Mouse (Mus musculus) testis, adult 2 months (tissue): ENCODE measurements around the gene Gm4952.

Source experiments
- CTCF ChIP-seq: fragments of 200-500 bp; IDR thresholded peaks from 2 replicates; pipeline ENCODE4 v1.5.1; 2012; ENCODE audit warnings: low read depth, mild to moderate bottlenecking, inconsistent platforms, low read length, moderate library complexity; ENCODE audit not compliant: control insufficient read depth, insufficient read depth, insufficient replicate concordance
- POLR2A ChIP-seq: fragments of 200-500 bp; IDR thresholded peaks from 2 replicates; pipeline ENCODE4 v1.6.1; 2012; ENCODE audit warnings: low read depth, mild to moderate bottlenecking, inconsistent platforms, low read length, moderate library complexity; ENCODE audit not compliant: control insufficient read depth

DNA sequence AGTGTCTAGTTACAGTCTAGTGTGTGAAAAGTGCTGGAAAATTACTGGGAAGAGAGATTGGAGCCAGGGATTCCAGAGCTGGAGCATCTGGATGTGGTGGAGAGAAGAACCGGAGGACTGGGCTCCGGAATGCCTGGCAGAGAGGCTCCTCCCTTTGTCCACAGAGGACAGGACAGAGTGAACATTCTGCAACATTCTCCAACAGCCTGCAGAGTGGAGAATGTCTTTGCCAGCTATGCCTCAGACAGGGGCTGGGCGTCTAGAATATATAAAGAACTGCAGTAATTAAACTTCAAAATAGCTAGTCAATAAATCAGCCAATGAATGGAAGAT is 2.7 kb upstream of the Gm4952 start:
- TF ChIP-seq CTCF (no peak), POLR2A (no peak)
